Mouse (Mus musculus): ENCODE data around the gene Atp5mpl.

Gene Atp5mpl

GRCm38 (mm10) chr12:111966683-111967173 lies at the start of gene Atp5mpl:
Gene Atp5mpl (minus strand): TSS chr12:111966977.
- peak; percentile 96 for DNase-seq

- DNase-seq, result no peak
Observed at GRCm38 (mm10) chr12:112016346-112016745, 49.6 kb upstream of the Atp5mpl start.

GRCm38 (mm10) chr12:112013271-112013801 lies 46.6 kb upstream of the Atp5mpl start:
- DNase-seq, result no peak

- DNase-seq, result no peak
Observed at GRCm38 (mm10) chr12:112012511-112013270, 45.9 kb upstream of the Atp5mpl start.

DNA sequence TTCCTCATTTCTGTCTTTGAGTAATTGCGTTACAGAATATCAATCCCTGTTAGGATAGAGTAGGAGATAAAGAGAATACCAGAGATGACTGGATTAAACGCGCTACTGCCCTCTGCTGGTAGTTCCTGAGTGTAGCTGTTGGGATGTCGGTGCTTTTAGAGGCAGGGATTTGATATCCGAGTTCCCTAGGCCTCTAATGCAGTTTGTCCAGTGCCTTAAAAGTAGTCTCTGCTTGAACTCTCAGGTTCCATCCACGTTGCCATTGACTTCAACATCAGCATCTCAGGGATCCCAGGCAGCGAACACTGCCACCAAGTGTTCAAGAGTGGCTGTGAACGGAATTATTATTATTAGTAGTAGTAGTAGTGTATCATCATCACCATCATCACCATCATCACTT lies 34.4 kb upstream of the Atp5mpl start:
- peak; percentile 85 for DNase-seq

DNA sequence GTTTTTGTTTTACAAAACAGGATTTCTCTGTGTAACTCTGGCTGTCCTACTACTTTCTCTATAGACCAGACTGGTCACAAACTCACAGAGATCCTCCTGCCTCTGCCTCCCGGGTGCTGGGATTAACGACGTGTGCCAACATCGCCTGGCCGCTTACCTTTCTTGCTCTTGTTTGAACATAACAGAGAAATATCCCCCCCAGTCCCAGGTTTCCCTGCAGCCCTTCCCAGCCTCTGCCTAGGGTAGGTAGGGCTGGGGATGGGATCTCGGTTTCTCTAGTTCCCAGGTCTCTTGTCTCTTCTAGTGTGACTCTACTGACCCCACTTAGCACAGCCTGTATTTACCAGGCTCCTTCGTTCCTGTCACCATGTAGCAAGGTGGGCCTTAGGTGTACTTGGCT lies 33.0 kb upstream of the Atp5mpl start:
- DNase-seq, result no peak

- DNase-seq, result no peak
Observed at GRCm38 (mm10) chr12:111995161-111995560, 28.4 kb upstream of the Atp5mpl start.

DNA sequence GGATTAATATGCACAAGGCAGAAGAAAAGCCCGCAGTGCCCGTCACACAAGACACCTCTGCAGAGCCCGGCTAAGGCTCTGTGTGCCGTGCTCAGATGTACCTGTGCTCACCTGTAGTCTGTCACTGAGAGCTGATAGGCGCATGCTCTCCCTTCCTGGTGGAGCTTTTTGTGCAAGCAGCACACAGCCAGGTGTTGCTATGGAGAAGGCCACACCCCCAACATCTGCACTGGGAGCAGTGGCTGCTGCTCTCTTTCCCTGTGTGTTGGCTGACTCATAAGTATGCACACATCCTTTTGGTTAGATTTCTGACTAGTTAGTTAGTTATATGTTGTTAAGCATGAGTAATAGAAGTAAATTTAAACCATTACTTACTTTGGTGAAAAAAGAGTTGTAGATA lies 25.8 kb upstream of the Atp5mpl start:
- DNase-seq, result no peak

DNA sequence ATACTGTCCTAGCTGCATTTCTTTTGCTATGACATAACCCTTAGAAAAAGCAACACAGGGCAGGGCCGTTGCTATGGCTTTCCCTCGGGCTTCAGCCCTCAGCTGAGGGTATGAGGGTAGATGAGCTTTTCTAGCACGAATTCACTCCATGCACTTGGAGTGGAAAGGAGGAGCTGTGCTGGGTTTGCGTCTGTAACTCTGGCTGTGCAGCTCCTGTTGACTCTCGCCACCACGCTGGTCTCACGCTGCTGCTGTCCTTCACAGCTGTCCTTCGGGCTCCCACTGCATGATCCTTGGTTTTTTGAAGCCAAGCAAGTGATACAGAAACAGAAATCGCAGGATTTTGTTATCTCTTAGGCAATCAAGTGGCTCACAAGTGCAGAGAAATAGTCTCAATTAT lies 20.0 kb upstream of the Atp5mpl start:
- no peak for DNase-seq

- no peak for DNase-seq
Observed at GRCm38 (mm10) chr12:111983165-111983564, 16.4 kb upstream of the Atp5mpl start.

DNA sequence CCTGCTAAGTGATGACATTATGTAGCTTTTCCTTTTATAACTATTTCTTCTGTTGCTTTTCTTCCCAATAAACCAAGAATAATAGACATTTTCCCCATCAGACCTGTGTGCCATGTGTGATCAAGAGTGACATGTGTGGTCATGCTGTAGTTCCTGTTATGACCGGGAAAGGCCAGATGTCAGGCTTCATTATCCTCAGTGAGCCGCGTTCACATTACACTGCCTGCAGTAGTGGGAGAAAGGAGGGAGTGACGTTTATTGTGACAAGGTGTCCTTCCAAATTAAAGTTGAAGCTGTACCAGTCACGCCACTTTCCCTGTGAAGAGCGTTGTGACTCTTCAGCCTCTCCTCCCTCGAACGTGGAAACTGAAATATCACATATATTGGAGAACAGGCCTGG lies 15.1 kb upstream of the Atp5mpl start:
- DNase-seq, result no peak

DNA sequence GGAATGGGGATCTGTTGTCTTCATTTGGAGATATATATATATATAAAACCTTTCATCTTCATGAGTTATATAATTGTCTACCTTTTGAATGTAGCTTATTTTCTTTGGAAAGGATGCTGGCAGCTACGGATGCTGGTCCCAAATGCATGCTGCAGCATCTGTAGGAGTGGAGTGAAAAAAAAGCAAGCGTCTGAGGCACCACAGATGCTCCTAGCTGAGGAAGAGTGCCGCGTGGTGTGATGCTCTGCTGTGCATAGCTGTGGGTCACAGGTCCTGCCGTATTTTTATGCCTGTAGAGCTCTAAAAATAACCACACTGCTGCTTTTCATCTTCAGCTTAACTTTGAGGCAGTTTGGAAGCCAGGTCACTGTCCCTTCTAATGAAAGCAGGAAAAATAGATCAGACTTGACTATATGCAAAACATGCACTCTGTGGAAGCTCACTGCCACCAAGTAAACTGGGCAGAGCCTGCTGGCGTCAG lies 14.2 kb upstream of the Atp5mpl start, which contains the start of gene Rd3l:
TSS of gene Rd3l (minus strand) at position 431 of the 481 bp plus-strand sequence.
- DNase-seq, result no peak

- DNase-seq, result no peak
Observed at GRCm38 (mm10) chr12:111978274-111978673, 11.5 kb upstream of the Atp5mpl start.

DNA sequence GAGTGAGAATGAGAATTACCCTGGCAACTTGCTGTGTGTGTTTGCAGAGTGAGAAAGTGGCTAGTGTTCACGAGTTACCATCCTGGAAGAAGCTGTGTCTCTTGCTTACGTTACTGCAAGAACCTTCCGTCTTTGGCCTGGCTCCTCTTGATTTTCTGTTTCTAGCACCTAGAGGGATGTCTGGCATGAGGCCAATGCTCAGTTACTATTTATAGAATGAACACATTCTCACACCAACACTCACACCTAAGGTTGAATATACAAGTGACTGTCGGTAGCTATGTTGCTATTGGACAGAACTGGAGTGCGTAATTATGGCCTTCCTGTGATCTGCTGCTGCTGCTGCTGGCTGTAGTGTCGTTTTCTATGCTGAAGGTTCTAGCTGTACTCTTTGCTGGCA lies 10.4 kb upstream of the Atp5mpl start:
- peak; percentile 70 for DNase-seq

- DNase-seq, result no peak
Observed at GRCm38 (mm10) chr12:111974578-111974977, 7.8 kb upstream of the Atp5mpl start.

DNA sequence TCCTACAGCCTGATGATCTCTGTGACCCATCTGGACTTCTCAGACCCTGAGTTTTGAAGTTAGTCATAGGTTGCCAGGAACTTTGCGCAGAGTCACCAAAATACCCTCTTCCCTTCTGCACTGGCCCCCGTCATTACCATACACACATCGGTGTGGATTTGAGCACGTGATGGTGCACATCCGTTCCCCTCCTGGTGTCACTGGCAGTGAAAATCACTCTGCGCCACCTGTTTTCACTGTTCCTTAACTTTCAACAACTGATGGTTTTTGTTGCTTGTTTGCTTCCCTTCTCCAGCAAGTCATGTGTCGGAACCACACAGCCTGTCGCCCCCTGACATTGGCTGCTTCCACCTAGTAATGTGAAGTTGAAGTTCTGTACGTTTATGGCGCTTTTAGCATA lies 5.7 kb upstream of the Atp5mpl start:
- DNase-seq, result no peak

DNA sequence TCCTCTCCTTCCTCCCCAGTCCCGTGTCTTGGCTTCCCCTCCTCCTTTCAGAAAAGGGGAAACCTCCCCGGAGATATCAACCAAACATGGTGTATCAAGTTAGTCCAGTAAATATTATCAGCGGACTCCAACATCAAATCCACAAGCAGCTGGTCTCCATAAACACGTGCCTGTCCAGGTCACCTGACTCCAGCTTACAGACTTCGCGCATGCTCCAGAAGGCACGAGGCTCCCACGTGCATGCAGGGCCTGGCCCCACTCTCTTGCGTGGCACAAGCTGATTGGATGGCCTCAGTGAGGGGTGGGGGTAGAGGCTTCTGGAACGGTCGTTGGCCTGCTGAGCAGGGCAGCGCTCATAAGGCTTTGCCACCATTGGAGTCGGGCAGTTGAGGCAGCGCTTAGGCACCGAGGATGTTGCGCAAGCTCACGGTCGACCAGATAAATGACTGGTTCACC lies 4.5 kb upstream of the Atp5mpl start, which contains the start of gene Tdrd9:
TSS of gene Tdrd9 (plus strand) at position 329 of the 456 bp plus-strand sequence.
- DNase-seq, result no peak

GRCm38 (mm10) chr12:111970085-111970484 lies 3.3 kb upstream of the Atp5mpl start:
- DNase-seq, result no peak

DNA sequence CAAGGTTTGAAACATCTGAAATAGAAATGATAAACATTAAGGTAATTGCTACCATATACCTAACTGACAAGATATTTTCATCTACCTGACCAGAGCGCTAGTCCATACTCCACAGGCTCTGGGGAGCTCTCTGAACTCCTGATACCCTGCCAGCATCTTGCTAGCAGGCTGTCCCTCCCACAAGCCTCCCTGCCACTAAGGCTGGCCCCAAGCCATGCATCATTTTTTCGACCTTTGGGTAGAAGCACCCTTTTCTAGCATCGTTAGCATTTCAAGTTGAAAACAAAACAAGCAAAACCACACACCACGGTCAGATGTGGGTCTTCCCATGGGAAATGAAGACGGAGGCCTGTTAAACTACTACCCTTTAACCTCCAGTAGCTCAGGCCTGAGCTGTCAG lies 3.4 kb downstream of the Atp5mpl start:
- DNase-seq, result no peak

DNA sequence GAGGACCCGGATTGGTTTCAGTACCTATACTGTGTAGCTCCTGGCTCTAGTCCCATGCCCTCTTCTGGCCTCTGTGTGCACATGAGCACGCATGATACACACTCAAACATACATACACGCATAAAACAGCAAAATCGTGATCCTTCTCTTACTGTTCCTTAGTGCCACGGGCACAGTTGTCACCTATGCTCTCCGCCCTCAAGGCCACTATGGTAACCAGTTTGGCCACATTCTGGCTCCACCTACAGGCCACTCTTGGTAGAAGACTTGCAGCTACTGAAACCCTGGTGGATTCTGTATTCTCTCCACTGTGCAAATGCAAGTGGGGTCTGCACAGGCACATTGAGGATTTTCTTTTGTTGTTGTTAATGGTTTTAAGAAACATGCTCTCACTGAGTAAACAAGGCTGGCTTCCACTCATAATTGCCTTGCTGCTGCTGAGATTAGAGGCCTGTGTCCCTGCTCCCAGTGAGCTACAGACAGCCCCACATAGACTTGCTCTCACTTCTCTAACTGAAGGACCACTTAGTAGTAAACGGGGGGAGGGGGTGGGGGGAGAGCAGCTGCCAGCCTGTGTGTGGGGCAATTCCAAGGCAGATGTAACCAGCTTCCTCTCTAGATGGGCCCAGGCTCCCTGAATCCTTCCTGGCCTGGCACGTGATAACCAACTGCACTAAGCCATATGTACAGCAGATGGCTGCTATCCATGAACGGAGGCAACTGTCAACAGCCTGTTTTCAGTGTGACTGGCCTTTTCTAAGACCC lies 8.5 kb downstream of the Atp5mpl start:
- DNase-seq, result peak; percentile 92

DNA sequence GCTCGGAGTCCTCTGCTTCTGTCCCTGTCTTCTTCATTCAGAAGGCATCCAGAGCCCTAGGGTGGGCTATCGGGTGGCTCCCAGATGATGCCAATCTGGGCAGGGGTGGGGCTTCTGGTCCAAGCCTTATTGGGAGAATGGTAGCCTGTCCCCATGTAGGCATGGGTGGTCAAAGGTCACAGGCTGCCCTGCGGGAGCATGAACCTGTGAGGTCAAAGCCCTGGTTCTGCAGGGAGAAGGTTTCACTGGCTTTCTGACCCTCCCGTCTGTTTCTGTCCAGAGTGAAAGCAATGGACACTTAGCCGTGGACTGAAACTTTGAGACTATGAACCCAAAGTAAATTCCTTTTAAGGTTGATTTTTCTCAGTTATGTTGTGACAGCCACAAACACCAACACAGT lies 10.6 kb downstream of the Atp5mpl start:
- DNase-seq, result no peak

DNA sequence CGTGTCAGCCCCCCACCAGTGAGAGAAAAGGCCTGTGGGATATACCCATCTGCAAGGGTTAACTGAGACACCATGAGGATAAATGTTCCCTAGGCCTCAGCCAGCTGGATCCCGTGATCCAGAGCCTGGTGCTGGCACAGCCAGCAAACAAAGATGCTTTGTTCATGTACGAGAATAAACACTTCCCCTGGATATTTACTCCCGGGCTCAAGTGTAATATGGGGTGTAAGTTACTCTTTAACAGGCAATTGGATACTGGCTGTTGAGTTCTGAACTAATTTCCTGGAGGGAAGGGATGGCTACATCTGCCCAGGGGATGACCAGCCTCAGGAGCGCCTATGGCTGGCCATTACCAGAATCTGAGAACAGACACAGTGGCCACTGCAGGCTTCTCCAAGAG lies 15.1 kb downstream of the Atp5mpl start:
- DNase-seq, result peak; percentile 63

- DNase-seq, result peak; percentile 47
Observed at GRCm38 (mm10) chr12:111950486-111950885, 16.3 kb downstream of the Atp5mpl start.
